Mouse (Mus musculus): ENCODE data around the gene Sptan1. TPM values are rescaled to one million over a fixed set of nuclear protein-coding genes. Genes with fewer than 3 reads are reported as not detected.

The Sptan1 gene
- polyA plus RNA-seq, 1 experiment from 2014 or later = 84.2 TPM

DNA sequence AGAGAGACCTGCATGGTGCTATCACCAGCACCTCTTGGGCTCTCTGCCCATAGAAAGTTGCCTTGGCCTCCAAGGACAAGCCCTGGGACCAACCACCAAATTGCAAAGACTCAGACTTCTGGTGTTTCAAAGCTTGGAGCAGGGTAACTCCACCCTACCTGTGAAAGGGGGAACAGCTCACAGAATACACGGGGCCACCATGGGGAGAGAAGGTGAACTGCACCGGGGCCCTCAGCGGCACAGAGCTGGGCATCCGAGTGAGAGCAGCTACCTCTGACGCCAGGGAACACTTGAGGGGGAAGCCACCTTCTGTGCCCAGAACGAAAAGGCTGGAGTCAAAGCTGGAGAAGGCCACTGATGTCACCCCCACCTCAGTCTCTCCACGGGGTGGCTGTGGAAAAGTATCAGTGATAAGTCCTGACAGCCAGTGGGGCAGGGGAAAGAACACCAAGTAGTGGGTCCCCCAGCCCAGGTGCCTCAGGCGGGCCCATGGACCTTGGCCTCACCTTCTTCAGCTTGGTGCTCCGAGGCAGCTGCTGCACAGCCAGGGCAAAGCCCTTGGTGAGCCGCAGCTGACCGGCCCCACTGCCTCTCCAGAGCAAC is 67.0 kb downstream of the Sptan1 start:
- Histone ChIP-seq H3K9me3 (replicated peaks; ENCODE audit: control insufficient read depth, low read length) (no peaks in the 10 kb centered on the region), H3K9ac (ENCODE audit: low read length) (no peak overlapping the region), H3K4me3 (replicated peaks; ENCODE audit: low read length) (no peak overlapping the region), H3K27ac (ENCODE audit: low read length) (no peak overlapping the region), H3K27me3 (ENCODE audit: control insufficient read depth, insufficient read depth, low read length) (no peaks in the 10 kb centered on the region), H3K4me2 (ENCODE audit: low read depth, low read length) (no peak overlapping the region), H3K36me3 (ENCODE audit: control insufficient read depth, insufficient read depth, low read length) (peaks cover 32% of the 10 kb centered on the region), H3K4me1 (ENCODE audit: control insufficient read depth, insufficient read depth, low read length) (no peaks in the 10 kb centered on the region)
- ATAC-seq (ENCODE audit: insufficient read depth, low FRiP score) = no peak
- WGBS = 56% methylated on average over 11 of the region's 11 CpGs

DNA sequence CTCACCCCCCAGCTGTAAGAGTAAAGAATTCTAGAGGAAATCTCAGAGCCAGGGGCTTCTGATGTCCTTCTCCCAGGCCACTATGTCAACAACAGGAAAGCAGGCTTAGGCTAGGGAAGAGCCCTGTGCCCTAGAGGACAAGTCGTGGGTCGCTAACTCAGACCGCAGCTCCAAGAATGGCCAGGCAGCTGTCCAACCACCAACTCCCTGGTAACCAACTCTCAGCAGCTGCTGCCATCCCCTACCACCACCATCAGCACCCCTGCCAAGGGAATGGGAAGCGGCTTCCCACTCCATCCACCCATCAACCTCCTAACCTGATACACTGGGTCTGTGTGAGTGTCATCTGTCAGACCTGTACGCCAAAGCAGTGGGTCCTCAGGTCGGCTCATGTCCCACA is 67.6 kb downstream of the Sptan1 start:
- Histone ChIP-seq H3K4me3 (replicated peaks; ENCODE audit: low read length) (no peak overlapping the region), H3K27ac (ENCODE audit: low read length) (no peak overlapping the region), H3K4me1 (ENCODE audit: control insufficient read depth, insufficient read depth, low read length) (no peaks in the 10 kb centered on the region), H3K36me3 (ENCODE audit: control insufficient read depth, insufficient read depth, low read length) (peaks cover 26% of the 10 kb centered on the region), H3K4me2 (ENCODE audit: low read depth, low read length) (no peak overlapping the region), H3K9ac (ENCODE audit: low read length) (no peak overlapping the region), H3K27me3 (ENCODE audit: control insufficient read depth, insufficient read depth, low read length) (no peaks in the 10 kb centered on the region), H3K9me3 (replicated peaks; ENCODE audit: control insufficient read depth, low read length) (no peaks in the 10 kb centered on the region)
- WGBS = 83% methylated on average over 6 of the region's 6 CpGs
- no peak for ATAC-seq (ENCODE audit: insufficient read depth, low FRiP score)

DNA sequence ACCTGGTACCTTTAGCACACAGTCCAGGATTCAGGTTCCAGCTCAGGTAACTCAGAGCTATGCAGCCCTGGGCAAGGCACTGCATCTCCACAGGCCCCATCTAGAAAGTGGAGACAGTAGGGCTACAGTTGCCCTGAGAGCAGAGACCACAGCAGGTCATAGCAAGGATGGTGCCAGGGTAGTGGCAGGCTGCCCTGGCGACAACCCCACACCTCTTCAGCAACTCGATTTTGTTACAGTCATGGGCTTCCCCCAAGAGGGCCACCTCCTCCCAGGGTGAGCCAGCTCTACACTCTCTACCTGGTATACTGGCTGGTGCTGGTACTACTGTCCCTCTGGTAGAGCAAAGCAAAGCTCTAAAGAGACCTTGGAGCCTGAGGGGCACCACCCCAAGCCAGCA is 72.4 kb downstream of the Sptan1 start:
- no peak for ATAC-seq (ENCODE audit: insufficient read depth, low FRiP score)

DNA sequence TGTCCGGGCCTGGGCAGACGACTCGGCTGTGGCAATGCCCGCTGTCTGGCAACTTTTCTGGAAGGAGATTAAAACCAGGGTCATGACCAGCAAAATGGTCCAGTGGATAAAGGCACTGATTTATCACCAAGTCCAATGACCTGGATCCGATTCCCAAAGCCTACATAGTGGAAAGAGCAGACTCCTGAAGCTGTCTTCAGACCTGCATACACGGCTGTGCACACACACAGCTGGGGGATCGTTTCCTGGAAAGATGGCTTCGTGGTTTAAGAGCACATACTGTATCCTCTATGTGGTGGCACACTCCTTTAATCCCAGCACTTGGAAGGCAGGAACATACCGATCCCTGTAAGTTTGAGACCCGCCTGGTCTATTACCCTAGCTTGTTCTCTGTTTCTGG is 73.0 kb downstream of the Sptan1 start:
- no peak for ATAC-seq (ENCODE audit: insufficient read depth, low FRiP score)
- no peak overlapping the region for H3K9ac ChIP-seq (ENCODE audit: low read length)
- peaks cover 3% of the 10 kb centered on the region; the same call in 1 of the 2 replicates for H3K36me3 ChIP-seq (ENCODE audit: control insufficient read depth, insufficient read depth, low read length)
- H3K4me1 ChIP-seq (ENCODE audit: control insufficient read depth, insufficient read depth, low read length) = no peaks in the 10 kb centered on the region
- no peaks in the 10 kb centered on the region for H3K27me3 ChIP-seq (ENCODE audit: control insufficient read depth, insufficient read depth, low read length)
- H3K4me2 ChIP-seq (ENCODE audit: low read depth, low read length) = no peak overlapping the region
- WGBS = 91% methylated on average over 10 of the region's 10 CpGs
- no peaks in the 10 kb centered on the region for H3K9me3 ChIP-seq (replicated peaks; ENCODE audit: control insufficient read depth, low read length)
- no peak overlapping the region for H3K4me3 ChIP-seq (replicated peaks; ENCODE audit: low read length)
- H3K27ac ChIP-seq (ENCODE audit: low read length) = no peak overlapping the region

More for the DNA sequence above, 72.4 kb downstream of the Sptan1 start:
- Histone ChIP-seq H3K4me3 (replicated peaks; ENCODE audit: low read length) (no peak overlapping the region), H3K4me1 (ENCODE audit: control insufficient read depth, insufficient read depth, low read length) (no peaks in the 10 kb centered on the region), H3K27me3 (ENCODE audit: control insufficient read depth, insufficient read depth, low read length) (no peaks in the 10 kb centered on the region), H3K9me3 (replicated peaks; ENCODE audit: control insufficient read depth, low read length) (no peaks in the 10 kb centered on the region), H3K4me2 (ENCODE audit: low read depth, low read length) (no peak overlapping the region), H3K27ac (ENCODE audit: low read length) (no peak overlapping the region), H3K36me3 (ENCODE audit: control insufficient read depth, insufficient read depth, low read length) (peaks cover 3% of the 10 kb centered on the region; the same call in 1 of the 2 replicates), H3K9ac (ENCODE audit: low read length) (no peak overlapping the region)
- WGBS = 86% methylated on average over 2 of the region's 2 CpGs

DNA sequence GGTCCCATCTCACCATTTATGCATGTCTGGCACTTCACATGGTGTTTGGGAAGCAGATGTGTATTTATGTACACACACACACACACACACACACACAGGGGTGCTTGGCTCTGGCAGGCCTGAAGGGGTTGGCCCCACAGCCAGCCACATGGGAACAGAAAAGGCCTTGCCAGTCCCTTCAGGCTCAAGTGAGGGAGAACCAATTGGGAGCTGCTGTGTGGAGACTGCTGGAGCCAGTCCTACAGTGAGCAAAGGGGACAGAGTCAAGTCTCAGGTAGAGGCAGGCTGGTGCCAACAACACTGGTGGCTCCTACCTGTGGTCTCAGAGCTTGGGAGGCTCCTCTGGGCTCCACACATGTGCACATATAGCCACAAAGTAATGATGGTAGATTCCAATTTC is 74.3 kb downstream of the Sptan1 start:
- H3K27me3 ChIP-seq (ENCODE audit: control insufficient read depth, insufficient read depth, low read length) = no peaks in the 10 kb centered on the region
- no peak for ATAC-seq (ENCODE audit: insufficient read depth, low FRiP score)
- no peak overlapping the region for H3K27ac ChIP-seq (ENCODE audit: low read length)
- H3K9me3 ChIP-seq (replicated peaks; ENCODE audit: control insufficient read depth, low read length) = no peaks in the 10 kb centered on the region
- no peaks in the 10 kb centered on the region for H3K4me1 ChIP-seq (ENCODE audit: control insufficient read depth, insufficient read depth, low read length)
- no peak overlapping the region for H3K4me3 ChIP-seq (replicated peaks; ENCODE audit: low read length)
- H3K4me2 ChIP-seq (ENCODE audit: low read depth, low read length) = no peak overlapping the region
- peaks cover 3% of the 10 kb centered on the region; the same call in 1 of the 2 replicates for H3K36me3 ChIP-seq (ENCODE audit: control insufficient read depth, insufficient read depth, low read length)
- H3K9ac ChIP-seq (ENCODE audit: low read length) = no peak overlapping the region

DNA sequence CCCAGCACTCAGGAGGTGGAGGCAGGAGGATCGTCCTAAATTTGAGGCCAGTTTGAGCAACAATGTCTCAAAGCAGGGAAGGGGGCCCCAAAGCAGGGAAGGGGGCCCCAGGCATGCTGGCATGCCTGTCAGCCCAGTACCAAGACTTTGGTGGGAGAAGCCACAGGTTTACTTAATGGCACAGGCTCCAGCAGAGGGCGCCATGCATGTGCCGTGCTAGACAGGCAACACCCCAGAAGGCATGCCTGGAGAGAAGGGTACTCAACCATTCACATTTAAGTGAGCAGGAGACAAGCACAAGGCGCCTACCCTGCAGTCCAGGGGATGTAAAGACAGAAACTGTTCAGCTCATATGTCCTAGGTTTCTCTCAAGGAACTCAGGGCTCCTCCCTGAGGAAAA is 77.1 kb downstream of the Sptan1 start:
- WGBS = 9% methylated on average over 4 of the region's 4 CpGs
- Histone ChIP-seq H3K9ac (ENCODE audit: low read length) (no peak overlapping the region), H3K36me3 (ENCODE audit: control insufficient read depth, insufficient read depth, low read length) (no peaks in the 10 kb centered on the region), H3K27me3 (ENCODE audit: control insufficient read depth, insufficient read depth, low read length) (no peaks in the 10 kb centered on the region), H3K4me3 (replicated peaks; ENCODE audit: low read length) (no peak overlapping the region), H3K27ac (ENCODE audit: low read length) (no peak overlapping the region), H3K9me3 (replicated peaks; ENCODE audit: control insufficient read depth, low read length) (no peaks in the 10 kb centered on the region), H3K4me1 (ENCODE audit: control insufficient read depth, insufficient read depth, low read length) (no peaks in the 10 kb centered on the region), H3K4me2 (ENCODE audit: low read depth, low read length) (no peak overlapping the region)
- ATAC-seq (ENCODE audit: insufficient read depth, low FRiP score) = peak; percentile 70

DNA sequence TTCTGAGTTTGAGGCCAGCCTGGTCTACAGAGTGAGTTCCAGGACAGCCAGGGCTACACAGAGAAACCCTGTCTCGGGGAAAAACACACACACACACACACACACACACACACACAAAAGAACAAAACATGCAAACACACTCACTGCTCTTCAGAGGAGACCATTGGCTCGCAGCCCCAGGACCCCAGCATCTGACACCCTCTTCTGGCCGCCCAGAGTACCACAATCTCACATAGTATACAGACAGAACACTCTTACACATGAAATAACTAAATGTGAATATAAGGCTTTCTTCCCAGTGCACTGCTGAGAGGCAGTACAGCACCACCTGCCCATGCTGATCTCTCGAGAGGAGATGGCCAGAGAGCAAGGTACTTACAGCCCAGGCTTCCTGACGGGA is 79.2 kb downstream of the Sptan1 start:
- H3K9me3 ChIP-seq (replicated peaks; ENCODE audit: control insufficient read depth, low read length) = no peaks in the 10 kb centered on the region
- 84% methylated on average over 5 of the region's 5 CpGs for WGBS
- no peak for ATAC-seq (ENCODE audit: insufficient read depth, low FRiP score)
- no peaks in the 10 kb centered on the region for H3K27me3 ChIP-seq (ENCODE audit: control insufficient read depth, insufficient read depth, low read length)
- no peak overlapping the region for H3K27ac ChIP-seq (ENCODE audit: low read length)
- no peak overlapping the region for H3K4me3 ChIP-seq (replicated peaks; ENCODE audit: low read length)
- no peaks in the 10 kb centered on the region for H3K36me3 ChIP-seq (ENCODE audit: control insufficient read depth, insufficient read depth, low read length)
- H3K9ac ChIP-seq (ENCODE audit: low read length) = no peak overlapping the region
- H3K4me1 ChIP-seq (ENCODE audit: control insufficient read depth, insufficient read depth, low read length) = 0 out of 2 replicates have a peak, but pooled peaks cover 7% of the 10 kb centered on the region
- no peak overlapping the region for H3K4me2 ChIP-seq (ENCODE audit: low read depth, low read length)

DNA sequence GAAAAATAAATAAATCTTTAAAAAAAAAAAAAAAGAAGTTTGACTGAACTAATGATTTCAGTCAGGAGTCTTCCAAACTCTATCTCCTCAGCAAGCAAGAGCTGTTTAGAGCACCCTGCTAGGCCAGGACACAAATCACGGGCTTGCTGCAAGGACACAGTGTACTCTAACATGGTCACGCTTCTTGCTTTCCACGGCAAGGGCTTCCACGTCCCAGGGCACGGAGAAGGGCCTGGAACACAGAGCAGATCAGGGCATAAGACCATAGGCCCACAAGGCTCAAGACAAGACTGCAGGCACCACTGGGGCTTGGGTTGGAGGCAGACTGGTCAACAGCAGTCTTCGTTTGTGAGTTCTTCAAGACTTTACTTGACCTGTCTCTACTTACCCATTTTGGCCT is 81.8 kb downstream of the Sptan1 start:
- Histone ChIP-seq H3K36me3 (ENCODE audit: control insufficient read depth, insufficient read depth, low read length) (no peaks in the 10 kb centered on the region), H3K4me3 (replicated peaks; ENCODE audit: low read length) (no peak overlapping the region), H3K9ac (ENCODE audit: low read length) (no peak overlapping the region), H3K4me1 (ENCODE audit: control insufficient read depth, insufficient read depth, low read length) (0 out of 2 replicates have a peak, but pooled peaks cover 7% of the 10 kb centered on the region), H3K9me3 (replicated peaks; ENCODE audit: control insufficient read depth, low read length) (no peaks in the 10 kb centered on the region), H3K27me3 (ENCODE audit: control insufficient read depth, insufficient read depth, low read length) (no peaks in the 10 kb centered on the region), H3K4me2 (ENCODE audit: low read depth, low read length) (no peak overlapping the region), H3K27ac (ENCODE audit: low read length) (no peak overlapping the region)
- WGBS = 92% methylated on average over 6 of the region's 6 CpGs
- no peak for ATAC-seq (ENCODE audit: insufficient read depth, low FRiP score)

DNA sequence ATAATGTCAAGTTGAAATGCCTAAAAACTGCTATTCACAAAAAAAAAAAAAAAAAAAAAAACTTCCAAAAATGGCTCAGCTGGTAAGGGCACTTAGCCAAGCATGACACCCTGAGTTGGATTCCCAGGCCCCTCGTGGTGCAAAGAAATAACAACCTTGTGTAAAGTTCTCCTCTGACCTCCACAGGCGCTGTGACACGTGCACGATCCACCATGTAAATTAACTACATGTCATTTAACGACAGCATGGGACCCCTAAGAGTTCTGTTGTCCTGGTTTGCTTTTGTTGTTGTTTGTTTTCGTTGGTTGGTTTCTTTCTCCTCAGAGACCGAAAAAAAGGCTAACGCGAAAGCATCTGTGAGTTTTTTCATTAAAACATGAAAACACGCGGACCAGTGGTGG is 82.7 kb downstream of the Sptan1 start:
- WGBS = 51% methylated on average over 11 of the region's 11 CpGs
- H3K27me3 ChIP-seq (ENCODE audit: control insufficient read depth, insufficient read depth, low read length) = no peaks in the 10 kb centered on the region
- no peaks in the 10 kb centered on the region for H3K36me3 ChIP-seq (ENCODE audit: control insufficient read depth, insufficient read depth, low read length)
- H3K4me3 ChIP-seq (replicated peaks; ENCODE audit: low read length) = peak overlapping the region; percentile 73
- peak overlapping the region; percentile 82 for H3K9ac ChIP-seq (ENCODE audit: low read length)
- peak overlapping the region; percentile 95 for H3K27ac ChIP-seq (ENCODE audit: low read length)
- H3K4me1 ChIP-seq (ENCODE audit: control insufficient read depth, insufficient read depth, low read length) = 0 out of 2 replicates have a peak, but pooled peaks cover 7% of the 10 kb centered on the region
- H3K9me3 ChIP-seq (replicated peaks; ENCODE audit: control insufficient read depth, low read length) = no peaks in the 10 kb centered on the region
- ATAC-seq (ENCODE audit: insufficient read depth, low FRiP score) = no peak
- peak overlapping the region; percentile 61 for H3K4me2 ChIP-seq (ENCODE audit: low read depth, low read length)

All from stomach, embryonic 16.5 days (tissue).